Mouse (Mus musculus): ENCODE data around the gene 4930550C14Rik.
A peak's percentile ranks its signal among the peaks of the same experiment; 100 is the strongest.

Gene 4930550C14Rik

GRCm38 (mm10) chr9:53402291-53402711, at the start of gene 4930550C14Rik:
4930550C14Rik (plus strand) TSS chr9:53402325.
- peak; percentile 68 to 81 for DNase-seq

GRCm38 (mm10) chr9:53353161-53353560, 49.0 kb upstream of the 4930550C14Rik start:
- no peak for DNase-seq

DNA sequence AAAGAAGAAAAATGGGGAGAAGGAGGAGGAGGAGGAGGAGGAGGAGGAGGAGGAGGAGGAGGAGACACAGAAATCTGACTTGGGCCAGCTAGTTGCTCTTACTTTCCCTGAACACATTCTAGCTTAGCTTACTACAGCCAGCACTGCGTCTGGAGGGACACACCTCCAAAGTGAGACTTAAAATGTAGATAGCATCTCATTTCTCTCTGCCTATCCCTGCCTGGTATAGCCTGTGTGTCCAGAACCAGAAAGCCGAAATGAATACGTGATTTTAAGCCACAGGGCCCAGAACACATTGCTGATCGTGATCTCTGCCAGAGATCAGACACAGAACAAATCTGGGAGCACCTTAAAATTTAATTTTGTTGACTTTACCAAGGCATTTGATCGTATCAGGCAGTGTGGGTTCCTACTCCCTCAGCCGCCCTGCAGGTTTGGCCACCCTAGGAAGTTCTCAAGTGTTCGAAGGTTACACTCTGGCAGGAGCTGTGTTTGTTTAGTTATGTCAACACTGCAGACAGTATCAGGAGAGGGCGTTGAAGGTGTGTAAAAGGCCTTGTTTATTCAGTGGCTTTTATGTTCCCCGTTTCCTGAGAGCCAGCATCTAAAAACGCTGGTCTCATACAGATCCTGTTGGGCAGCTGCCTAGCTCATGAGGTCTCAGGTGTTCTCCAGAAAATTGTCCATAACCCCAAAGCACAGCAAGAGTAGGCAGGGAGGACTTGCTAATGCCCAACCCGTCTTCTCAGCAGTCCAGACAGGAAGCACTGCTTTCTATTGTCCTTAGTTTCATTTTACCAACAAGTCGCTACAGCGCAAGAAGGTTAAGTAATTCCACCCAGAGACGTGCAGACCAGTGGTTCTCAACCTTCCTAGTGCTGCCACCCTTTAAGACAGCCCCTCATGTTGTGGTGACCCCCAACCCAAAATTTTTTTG, 45.6 kb upstream of the 4930550C14Rik start:
- peak in 1 of 2 experiments; percentile 42 for DNase-seq

- no peak for DNase-seq
These were observed 30.8 kb upstream of the 4930550C14Rik start for GRCm38 (mm10) chr9:53371339-53371738.

GRCm38 (mm10) chr9:53375907-53376306, 26.2 kb upstream of the 4930550C14Rik start:
- no peak for DNase-seq

GRCm38 (mm10) chr9:53376820-53377219, 25.3 kb upstream of the 4930550C14Rik start:
- peak in 1 of 2 experiments; percentile 13 for DNase-seq

DNA sequence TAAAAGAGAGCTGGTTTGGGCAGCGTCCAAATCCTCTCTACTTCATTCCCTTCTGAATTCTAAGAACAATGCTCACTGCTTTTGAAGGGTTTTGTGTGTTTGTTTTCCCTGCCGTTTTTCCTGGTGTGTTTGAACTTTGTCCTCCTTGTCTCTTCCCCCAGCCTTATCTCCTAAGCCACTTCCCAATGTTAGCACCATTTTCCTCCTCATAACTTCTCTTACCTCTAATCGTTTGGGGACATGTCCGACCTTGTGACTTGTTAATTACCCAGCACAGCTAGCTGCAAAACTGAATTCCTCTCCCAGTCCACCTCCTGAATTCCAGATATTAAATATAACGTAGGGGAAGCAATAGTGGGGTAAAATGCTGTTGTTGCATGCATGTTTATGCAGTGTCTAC, 24.5 kb upstream of the 4930550C14Rik start:
- DNase-seq, result no peak

DNA sequence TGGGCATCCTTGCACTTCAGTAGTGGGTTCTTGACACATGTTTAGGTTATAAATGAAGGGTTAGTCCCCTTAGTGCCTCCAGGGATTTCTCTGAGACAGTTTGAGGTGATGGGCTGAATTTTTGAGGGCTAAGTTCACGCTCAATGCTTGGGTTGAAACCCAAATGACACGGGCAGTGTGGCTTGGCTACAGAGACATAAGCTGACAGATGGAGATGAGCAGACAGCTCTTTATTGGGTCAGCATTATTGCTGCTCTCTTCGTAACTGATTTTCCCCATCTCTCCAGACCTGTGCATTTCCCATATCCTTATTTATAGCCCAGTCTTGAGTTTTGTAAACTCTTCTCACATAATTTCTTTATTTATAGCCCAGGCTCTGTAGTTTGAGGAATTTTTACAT, 24.0 kb upstream of the 4930550C14Rik start:
- no peak for DNase-seq

DNA sequence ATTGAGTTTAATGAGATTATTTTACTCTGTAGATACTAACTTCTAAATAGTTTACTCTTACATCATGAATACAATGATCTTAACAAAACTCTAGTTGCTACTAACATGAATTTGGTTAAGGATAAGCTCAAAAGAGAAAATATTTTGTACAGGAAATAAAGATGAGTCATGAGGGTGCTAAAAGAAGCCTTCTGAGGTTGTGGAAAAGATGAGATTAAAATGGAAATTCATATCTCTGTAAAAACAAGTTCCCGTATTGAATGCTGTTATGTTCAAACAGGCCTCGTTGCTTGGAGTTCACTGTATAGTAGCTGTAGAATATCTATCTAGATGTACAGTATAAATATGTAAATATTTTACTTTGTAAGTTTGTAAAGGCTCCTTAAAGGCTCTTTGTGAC, 21.5 kb upstream of the 4930550C14Rik start:
- no peak for DNase-seq

DNA sequence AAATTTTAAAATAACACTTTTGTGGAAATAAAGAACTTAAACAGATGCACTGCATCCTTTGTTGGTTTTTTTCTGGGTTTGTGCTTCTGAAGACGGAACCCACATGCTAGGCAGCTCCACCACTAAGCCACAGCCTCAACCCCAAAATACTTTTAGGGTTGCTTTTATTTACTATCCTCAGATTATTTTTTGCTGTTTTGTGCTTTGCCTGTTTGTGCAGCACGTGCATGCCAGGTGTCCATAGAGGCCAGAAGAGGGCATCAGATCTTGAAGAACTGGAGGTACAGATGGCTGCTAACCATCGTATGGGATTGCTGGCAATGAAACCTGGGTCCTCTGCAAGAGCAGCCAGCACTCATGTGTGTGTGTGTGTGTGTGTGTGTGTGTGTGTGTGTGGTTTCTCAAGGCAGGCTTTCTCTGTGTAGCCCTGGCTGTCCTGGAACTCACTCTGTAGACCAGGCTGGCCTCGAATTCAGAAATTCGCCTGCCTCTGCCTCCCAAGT, 21.0 kb upstream of the 4930550C14Rik start:
- DNase-seq, result no peak

- DNase-seq, result peak; percentile 76 to 89
These were observed 17.9 kb upstream of the 4930550C14Rik start, which contains the start of gene Kdelc2 for GRCm38 (mm10) chr9:53383951-53384866. Kdelc2 (plus strand) TSS chr9:53384025.

DNA sequence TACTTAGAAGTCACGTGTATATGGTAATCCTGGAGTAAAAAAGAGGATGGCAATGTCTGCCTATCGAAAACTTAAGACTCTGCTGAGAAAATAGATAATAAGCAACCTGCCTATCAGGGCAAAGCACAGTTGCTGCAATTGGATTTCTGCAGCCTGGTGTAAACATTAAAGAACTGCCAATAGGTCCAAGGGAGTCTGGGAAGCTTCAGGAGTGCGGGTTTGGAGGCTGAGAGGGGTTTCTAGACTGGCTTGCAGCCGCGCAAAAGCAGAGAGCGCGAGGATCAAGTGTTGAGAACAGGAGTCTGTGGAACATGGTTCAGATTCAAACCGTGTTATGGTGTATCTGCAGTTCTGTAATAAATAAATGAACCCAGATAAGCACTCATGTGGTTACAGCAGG, 17.3 kb upstream of the 4930550C14Rik start:
- peak in 1 of 2 experiments; percentile 16 for DNase-seq

GRCm38 (mm10) chr9:53387431-53387830, 14.7 kb upstream of the 4930550C14Rik start:
- no peak for DNase-seq

- no peak for DNase-seq
These were observed 13.0 kb upstream of the 4930550C14Rik start for GRCm38 (mm10) chr9:53389109-53389508.

DNA sequence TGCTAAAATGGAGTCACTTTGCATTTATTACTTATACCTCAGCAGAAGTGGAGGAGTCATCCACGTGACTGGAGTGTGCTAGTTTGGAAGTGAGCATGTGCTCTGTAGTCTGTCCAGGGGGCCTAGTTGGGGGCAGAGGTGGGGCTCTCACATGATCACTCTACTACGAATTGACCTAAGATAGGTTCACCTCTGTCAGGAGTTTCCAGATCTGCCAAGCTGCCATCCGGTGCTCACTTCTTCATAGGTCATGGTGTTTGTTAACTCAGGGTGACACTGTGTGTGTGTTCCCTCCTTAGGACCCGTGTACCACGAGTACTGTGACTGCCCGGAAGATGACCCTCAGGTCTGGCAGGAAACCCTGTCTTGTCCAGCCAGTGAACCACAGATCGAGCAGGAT, 12.0 kb upstream of the 4930550C14Rik start:
- peak in 1 of 2 experiments; percentile 50 for DNase-seq

GRCm38 (mm10) chr9:53397685-53398387, 4.3 kb upstream of the 4930550C14Rik start:
- DNase-seq, result no peak

DNA sequence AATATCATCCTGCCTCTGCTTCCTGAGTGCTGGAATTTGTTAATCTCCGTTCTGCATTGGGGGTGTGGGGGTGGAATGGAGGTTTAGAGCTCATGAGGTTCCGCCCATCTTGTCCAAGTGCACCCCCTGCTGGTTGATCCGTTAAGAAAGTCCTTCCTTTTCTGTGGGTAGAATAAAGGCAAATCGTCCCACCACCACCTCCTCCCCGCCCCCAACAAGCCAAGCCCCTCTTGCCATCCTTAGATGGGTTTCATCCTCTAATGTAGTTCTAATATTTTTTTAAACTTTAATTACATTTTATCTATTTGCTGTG, 3.8 kb upstream of the 4930550C14Rik start:
- peak; percentile 66 to 83 for DNase-seq

DNA sequence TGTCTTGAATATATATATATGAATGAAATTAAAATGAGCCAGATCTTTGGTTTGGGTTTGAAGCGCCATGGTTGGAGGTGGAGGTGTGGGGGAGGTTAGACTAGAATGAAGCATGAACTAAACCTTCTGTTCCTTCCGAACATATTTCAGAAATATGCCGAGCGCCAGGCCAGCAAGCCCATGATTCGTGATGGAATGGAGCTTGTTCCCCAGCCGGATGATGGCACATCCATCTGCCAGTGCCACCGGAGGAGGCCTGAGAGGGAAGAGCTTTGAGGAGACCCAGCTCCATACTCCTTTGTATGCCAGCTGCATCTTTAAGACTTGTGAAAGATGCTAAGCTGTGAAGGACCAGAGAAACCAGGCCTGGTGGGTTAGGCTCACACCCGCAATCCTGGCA, 2.6 kb upstream of the 4930550C14Rik start:
- no peak for DNase-seq

DNA sequence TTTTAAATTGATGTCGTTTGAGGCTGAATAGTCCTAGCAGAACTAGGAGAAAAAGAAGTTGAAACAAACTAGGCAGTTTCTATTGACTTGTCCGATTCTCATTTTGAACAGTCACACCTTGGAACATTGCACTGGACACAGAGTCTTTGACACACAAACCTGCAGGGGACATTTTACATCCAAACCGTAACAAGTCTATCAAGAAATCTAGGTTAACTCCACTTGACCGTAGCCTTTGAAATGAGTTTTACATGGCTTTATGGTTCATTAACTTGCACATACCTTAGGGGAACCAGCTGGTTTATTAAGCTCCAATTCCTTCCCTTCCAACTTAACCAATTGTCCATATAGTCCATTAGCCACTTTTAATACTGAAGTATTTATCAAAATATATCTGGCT, 1.4 kb upstream of the 4930550C14Rik start:
- no peak for DNase-seq

GRCm38 (mm10) chr9:53401146-53401545, 979 bp upstream of the 4930550C14Rik start:
- DNase-seq, result peak; percentile 26 to 64

- peak in 1 of 2 experiments; percentile 20 for DNase-seq
These were observed 866 bp downstream of the 4930550C14Rik start for GRCm38 (mm10) chr9:53402991-53403390.

DNA sequence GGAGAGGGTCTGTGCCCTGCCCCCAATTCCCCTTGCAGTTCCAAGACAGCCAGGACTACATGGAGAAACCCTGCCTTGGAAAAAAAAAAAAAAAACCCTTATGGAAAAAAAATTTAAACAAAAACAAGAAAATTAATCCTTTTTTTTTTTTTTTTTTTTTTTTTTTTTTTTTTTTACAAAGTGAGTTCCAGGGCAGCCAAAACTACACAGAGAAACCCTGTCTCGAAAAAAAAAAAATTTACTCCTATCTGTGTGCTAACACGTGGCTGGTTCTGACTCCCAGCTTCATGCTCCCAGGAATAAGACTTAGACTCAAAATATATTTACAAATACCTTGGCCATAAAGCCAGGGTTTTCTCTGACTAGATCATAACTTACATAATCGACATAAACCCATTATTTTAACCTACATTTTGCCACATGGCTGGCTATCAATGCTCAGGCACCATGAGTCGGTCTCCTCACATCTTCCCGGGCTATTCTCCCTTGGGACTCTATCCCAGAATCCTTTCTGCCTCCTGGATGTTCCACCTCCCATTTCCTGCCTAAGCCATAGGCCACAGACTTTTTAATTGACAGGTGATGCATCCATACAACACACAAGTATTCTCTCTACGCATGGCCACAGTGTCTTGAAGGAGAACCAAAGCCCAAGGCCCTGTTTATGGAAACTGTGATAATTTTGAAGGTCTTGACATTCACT, 2.1 kb downstream of the 4930550C14Rik start:
- no peak for DNase-seq
